Mouse (Mus musculus) stomach, postnatal 0 days (tissue): ENCODE data around the gene Frmd6.

Experiments
- CTCF ChIP-seq: IDR thresholded peaks from 2 replicates; pipeline ENCODE4 v1.5.1; 2016; ENCODE audit warnings: antibody characterized with exemption, low read depth, mild to moderate bottlenecking, moderate library complexity
- EP300 ChIP-seq: optimal IDR thresholded peaks from 2 replicates; pipeline ENCODE3; 2016; ENCODE audit warnings: antibody characterized with exemption

DNA sequence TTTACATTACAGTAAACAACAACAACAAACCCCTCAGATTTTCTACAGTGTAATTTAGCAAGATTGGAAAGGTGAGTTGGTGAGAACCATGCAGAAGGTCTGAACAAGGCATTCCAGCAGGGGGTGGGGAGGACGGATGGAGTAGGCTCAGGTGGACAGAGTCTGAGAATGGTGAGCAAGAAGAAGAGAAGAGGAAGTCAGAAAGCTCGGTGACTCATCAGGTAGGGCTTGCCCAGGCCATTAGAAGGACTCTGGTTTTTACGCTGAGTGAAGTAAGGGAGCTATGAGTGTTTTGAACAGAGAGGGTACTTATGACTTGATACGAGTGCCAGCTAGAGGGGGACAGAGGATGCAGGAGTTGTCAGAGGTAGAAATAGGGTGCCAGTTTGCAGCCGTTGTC is 9.7 kb downstream of the Frmd6 start:
- TF ChIP-seq CTCF (no peak), EP300 (no peak)
